Mouse (Mus musculus) neural tube, embryonic 15.5 days (tissue): ENCODE data around the gene Zfp46. TPM values are rescaled to one million over a fixed set of nuclear protein-coding genes. Genes with fewer than 3 reads are reported as not detected.

ENCODE experiments used
- ATAC-seq: fragments of 200-750 bp; cut with Nextera tagmentation; 2 replicates; pipeline ENCODE4 v1.8.0; 2017; ENCODE audit warnings: mild to moderate bottlenecking, moderate TSS enrichment, moderate library complexity; ENCODE audit not compliant: low FRiP score
- H3K27ac ChIP-seq: fragments of 300-500 bp; sonication (generic); replicated peaks from 2 replicates; pipeline ENCODE4 v1.5.1; 2015; ENCODE audit warnings: mild to moderate bottlenecking, inconsistent platforms
- H3K27me3 ChIP-seq: fragments of 300-500 bp; sonication (generic); replicated peaks from 2 replicates; pipeline ENCODE4 v1.6.1; 2015; ENCODE audit warnings: inconsistent platforms
- H3K36me3 ChIP-seq: fragments of 300-500 bp; sonication (generic); 2 replicates; pipeline ENCODE4 v1.6.1; 2015; ENCODE audit warnings: inconsistent platforms
- H3K4me1 ChIP-seq: fragments of 300-500 bp; sonication (generic); 2 replicates; pipeline ENCODE4 v1.6.1; 2015; ENCODE audit warnings: inconsistent platforms
- H3K4me2 ChIP-seq: fragments of 300-500 bp; sonication (generic); 2 replicates; pipeline ENCODE4 v1.6.1; 2015; ENCODE audit warnings: inconsistent platforms, mild to moderate bottlenecking, moderate library complexity
- H3K4me3 ChIP-seq: fragments of 300-500 bp; sonication (generic); replicated peaks from 2 replicates; pipeline ENCODE4 v1.5.1; 2015; ENCODE audit warnings: mild to moderate bottlenecking, inconsistent platforms
- H3K9ac ChIP-seq: fragments of 300-500 bp; sonication (generic); replicated peaks from 2 replicates; pipeline ENCODE4 v1.6.1; 2015; ENCODE audit warnings: mild to moderate bottlenecking, inconsistent platforms
- H3K9me3 ChIP-seq: fragments of 300-500 bp; sonication (generic); replicated peaks from 2 replicates; pipeline ENCODE4 v1.6.1; 2016; ENCODE audit warnings: inconsistent platforms
- WGBS: fragments of 180-500 bp; shearing (Covaris S2); methylation state at CpG from one replicate; pipeline ENCODE4 v1.1.7; 2015; ENCODE audit warnings: mixed read lengths; 5-methylcytosine and 5-hydroxymethylcytosine counted together
- polyA plus RNA-seq: library from polyadenylated mRNA; unstranded; fragments of >200 nt; fragmentation: Nextera tagmentation; extraction: Ambion mirVana; gene quantifications from 2 replicates; pipeline ENCODE4 v1.2.1, GENCODE M21; 2015

Gene Zfp46
- polyA plus RNA-seq, 1 experiment from 2014 or later = 37.5 TPM

DNA sequence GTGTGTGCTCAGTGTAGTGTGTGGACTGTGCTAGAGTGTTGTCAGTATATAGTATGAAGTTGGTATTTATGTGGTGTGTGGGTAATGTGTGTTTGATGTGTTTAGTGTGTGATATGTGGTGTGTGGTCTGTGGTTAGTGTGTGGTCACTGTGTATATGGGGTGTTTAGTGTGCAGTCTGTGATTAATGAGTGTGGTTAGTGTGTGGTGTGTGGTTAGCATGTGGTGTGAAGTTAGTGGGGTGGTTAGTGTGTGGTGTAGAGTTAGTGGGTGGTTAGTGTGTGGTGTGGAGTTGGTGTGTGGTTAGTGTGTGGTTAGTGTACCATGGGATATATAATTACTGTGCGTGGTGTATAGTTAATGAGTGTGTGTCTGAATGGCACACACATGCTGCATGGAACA, 15.6 kb upstream of the Zfp46 start:
- no peak overlapping the region for H3K4me3 ChIP-seq
- no peak overlapping the region for H3K9ac ChIP-seq
- WGBS = 86% methylated on average over 1 of the region's 1 CpGs
- H3K4me1 ChIP-seq = no peaks in the 10 kb centered on the region
- H3K27me3 ChIP-seq = no peaks in the 10 kb centered on the region
- no peak overlapping the region for H3K27ac ChIP-seq
- ATAC-seq = no peak
- H3K9me3 ChIP-seq = no peaks in the 10 kb centered on the region
- H3K36me3 ChIP-seq = no peaks in the 10 kb centered on the region
- no peak overlapping the region for H3K4me2 ChIP-seq

- H3K4me3 ChIP-seq = no peak overlapping the region
- no peak overlapping the region for H3K27ac ChIP-seq
- 88% methylated on average over 8 of the region's 8 CpGs for WGBS
- no peaks in the 10 kb centered on the region for H3K27me3 ChIP-seq
- no peak overlapping the region for H3K9ac ChIP-seq
- no peak for ATAC-seq
- no peak overlapping the region for H3K4me2 ChIP-seq
- H3K36me3 ChIP-seq = no peaks in the 10 kb centered on the region
- no peaks in the 10 kb centered on the region for H3K9me3 ChIP-seq
- H3K4me1 ChIP-seq = no peaks in the 10 kb centered on the region
These were observed 13.8 kb upstream of the Zfp46 start for GRCm38 (mm10) chr4:136270648-136271047.

- Histone ChIP-seq H3K27ac (no peak overlapping the region), H3K9ac (no peak overlapping the region), H3K9me3 (no peaks in the 10 kb centered on the region), H3K36me3 (no peaks in the 10 kb centered on the region), H3K27me3 (no peaks in the 10 kb centered on the region), H3K4me2 (no peak overlapping the region), H3K4me3 (no peak overlapping the region), H3K4me1 (peaks cover 28% of the 10 kb centered on the region)
- no peak for ATAC-seq
- 82% methylated on average over 8 of the region's 8 CpGs for WGBS
These were observed 3.4 kb upstream of the Zfp46 start for GRCm38 (mm10) chr4:136281097-136281496.

- 72% methylated on average over 9 of the region's 9 CpGs for WGBS
- ATAC-seq = no peak
These were observed 2.9 kb upstream of the Zfp46 start for GRCm38 (mm10) chr4:136281611-136282010.

GRCm38 (mm10) chr4:136282621-136283480, 1.6 kb upstream of the Zfp46 start:
- H3K4me2 ChIP-seq = no peak overlapping the region
- peak overlapping the region; percentile 89 for H3K27ac ChIP-seq
- no peak for ATAC-seq
- H3K9ac ChIP-seq = no peak overlapping the region
- 0 out of 2 replicates have a peak, but pooled peaks cover 3% of the 10 kb centered on the region for H3K27me3 ChIP-seq
- no peak overlapping the region for H3K4me3 ChIP-seq
- no peaks in the 10 kb centered on the region for H3K9me3 ChIP-seq
- peaks cover 8% of the 10 kb centered on the region for H3K36me3 ChIP-seq
- 21% methylated on average over 10 of the region's 10 CpGs for WGBS
- H3K4me1 ChIP-seq = peaks cover 42% of the 10 kb centered on the region

More at GRCm38 (mm10) chr4:136281611-136282010, 2.9 kb upstream of the Zfp46 start:
- Histone ChIP-seq H3K9ac (no peak overlapping the region), H3K9me3 (no peaks in the 10 kb centered on the region), H3K27ac (no peak overlapping the region), H3K36me3 (no peaks in the 10 kb centered on the region), H3K4me1 (peaks cover 32% of the 10 kb centered on the region), H3K4me2 (no peak overlapping the region), H3K4me3 (no peak overlapping the region), H3K27me3 (no peaks in the 10 kb centered on the region)

DNA sequence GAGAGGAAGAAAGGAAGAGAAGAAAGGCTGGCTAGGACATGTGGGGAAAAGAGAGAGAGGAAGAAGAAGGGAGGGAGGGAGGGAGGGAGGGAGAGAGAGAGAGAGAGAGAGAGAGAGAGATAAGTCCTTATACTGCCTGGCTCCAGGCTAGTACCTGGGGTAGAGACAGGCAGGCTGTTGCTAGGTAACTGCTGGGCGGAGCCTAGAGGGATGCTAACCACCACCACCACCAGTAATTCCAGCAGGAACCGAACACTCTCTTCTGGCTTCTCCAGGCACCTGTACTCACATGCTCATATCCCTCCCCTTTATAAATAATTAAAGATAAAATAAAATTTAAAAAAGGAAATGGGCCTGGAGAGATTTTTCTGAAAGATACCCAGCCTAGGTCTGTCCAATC, 700 bp upstream of the Zfp46 start:
- Histone ChIP-seq H3K4me1 (peaks cover 43% of the 10 kb centered on the region), H3K27me3 (peaks cover 6% of the 10 kb centered on the region), H3K9ac (no peak overlapping the region), H3K4me3 (peak overlapping the region; percentile 78; the same call in 1 of the 2 replicates), H3K9me3 (no peaks in the 10 kb centered on the region), H3K27ac (peak overlapping the region; percentile 89), H3K36me3 (peaks cover 15% of the 10 kb centered on the region), H3K4me2 (peak overlapping the region; percentile 94)
- peak; percentile 45; the same call in 1 of the 2 replicates for ATAC-seq
- 23% methylated on average over 2 of the region's 2 CpGs for WGBS

DNA sequence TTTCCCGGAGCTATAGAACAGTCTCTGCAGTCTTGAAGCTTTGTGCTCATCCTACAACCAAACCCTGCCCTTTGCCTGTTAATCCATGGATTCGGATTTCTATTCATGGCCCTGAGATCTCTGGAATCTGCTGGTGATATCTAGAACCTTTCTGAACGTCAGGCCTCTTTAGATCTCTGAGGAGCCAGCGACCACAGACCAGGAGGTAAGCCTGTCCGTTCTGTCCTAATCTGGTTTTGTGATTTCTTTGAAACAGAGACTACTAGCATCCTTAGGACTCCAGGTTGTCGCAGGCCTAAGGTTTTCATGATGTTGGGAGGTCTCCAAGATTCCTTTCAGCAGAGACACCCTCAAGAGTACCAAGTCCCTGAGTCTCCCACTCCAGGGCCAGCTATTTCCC, 408 bp downstream of the Zfp46 start:
- peak overlapping the region; percentile 94 for H3K4me2 ChIP-seq
- no peak for ATAC-seq
- peak overlapping the region; percentile 78 for H3K4me3 ChIP-seq
- H3K9ac ChIP-seq = peak overlapping the region; percentile 56
- H3K27me3 ChIP-seq = peaks cover 12% of the 10 kb centered on the region
- H3K9me3 ChIP-seq = no peaks in the 10 kb centered on the region
- peaks cover 26% of the 10 kb centered on the region for H3K36me3 ChIP-seq
- peak overlapping the region; percentile 89 for H3K27ac ChIP-seq
- H3K4me1 ChIP-seq = peaks cover 45% of the 10 kb centered on the region
- 20% methylated on average over 6 of the region's 6 CpGs for WGBS

GRCm38 (mm10) chr4:136285348-136285810, 896 bp downstream of the Zfp46 start:
- ATAC-seq = peak; percentile 93
- Histone ChIP-seq H3K9ac (peak overlapping the region; percentile 56), H3K4me2 (peak overlapping the region; percentile 94), H3K36me3 (peaks cover 31% of the 10 kb centered on the region), H3K27me3 (peaks cover 12% of the 10 kb centered on the region), H3K4me1 (peaks cover 50% of the 10 kb centered on the region), H3K4me3 (peak overlapping the region; percentile 78), H3K27ac (peak overlapping the region; percentile 89), H3K9me3 (no peaks in the 10 kb centered on the region)
- WGBS = 0% methylated on average over 25 of the region's 25 CpGs

GRCm38 (mm10) chr4:136285811-136286371, 1.4 kb downstream of the Zfp46 start:
- Histone ChIP-seq H3K4me2 (peak overlapping the region; percentile 94), H3K27me3 (peaks cover 12% of the 10 kb centered on the region), H3K36me3 (peaks cover 36% of the 10 kb centered on the region), H3K9ac (peak overlapping the region; percentile 75), H3K9me3 (no peaks in the 10 kb centered on the region), H3K4me3 (peak overlapping the region; percentile 78), H3K27ac (peak overlapping the region; percentile 89), H3K4me1 (peaks cover 55% of the 10 kb centered on the region)
- WGBS = under 1% methylated on average over 29 of the region's 29 CpGs
- peak; percentile 89 for ATAC-seq

- 34% methylated on average over 66 of the region's 66 CpGs for WGBS
- H3K27ac ChIP-seq = no peak overlapping the region
- no peak for ATAC-seq
- H3K27me3 ChIP-seq = peaks cover 12% of the 10 kb centered on the region
- peaks cover 29% of the 10 kb centered on the region for H3K4me1 ChIP-seq
- H3K9me3 ChIP-seq = no peaks in the 10 kb centered on the region
- peak overlapping the region; percentile 17; the same call in 1 of the 2 replicates for H3K4me2 ChIP-seq
- H3K4me3 ChIP-seq = no peak overlapping the region
- H3K9ac ChIP-seq = no peak overlapping the region
- peaks cover 74% of the 10 kb centered on the region for H3K36me3 ChIP-seq
These were observed 5.7 kb downstream of the Zfp46 start for GRCm38 (mm10) chr4:136289918-136290780.
